Mouse (Mus musculus) induced T-regulatory cell, adult 2 months (primary cell): ENCODE data around the gene Sun3.

Experiments used
- DNase-seq: peaks from one replicate; pipeline ENCODE4 v3.0.0-alpha.2; 2012; ENCODE audit warnings: low read depth

The Sun3 gene

DNA sequence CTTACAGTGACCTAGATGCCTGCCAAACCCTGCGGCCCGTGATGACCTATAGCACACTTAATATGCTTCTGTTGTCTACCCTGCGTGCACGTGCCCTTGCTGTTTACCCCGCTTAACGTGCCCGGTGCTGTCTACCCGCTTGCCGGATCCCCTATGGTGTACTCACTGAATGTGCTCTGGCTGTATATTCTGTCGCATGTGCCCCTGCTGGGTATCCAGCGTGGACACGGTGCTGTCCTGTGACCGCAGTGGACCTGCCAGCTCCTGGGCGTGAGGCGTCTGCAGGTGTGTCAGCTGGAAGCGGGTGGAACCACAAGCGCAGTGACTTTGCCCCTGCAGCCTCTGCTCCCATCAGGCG, at the start of gene Sun3:
Gene Sun3 (minus strand): TSS at position 289 of the 358 bp plus-strand sequence.
- DNase-seq, result no peak

DNA sequence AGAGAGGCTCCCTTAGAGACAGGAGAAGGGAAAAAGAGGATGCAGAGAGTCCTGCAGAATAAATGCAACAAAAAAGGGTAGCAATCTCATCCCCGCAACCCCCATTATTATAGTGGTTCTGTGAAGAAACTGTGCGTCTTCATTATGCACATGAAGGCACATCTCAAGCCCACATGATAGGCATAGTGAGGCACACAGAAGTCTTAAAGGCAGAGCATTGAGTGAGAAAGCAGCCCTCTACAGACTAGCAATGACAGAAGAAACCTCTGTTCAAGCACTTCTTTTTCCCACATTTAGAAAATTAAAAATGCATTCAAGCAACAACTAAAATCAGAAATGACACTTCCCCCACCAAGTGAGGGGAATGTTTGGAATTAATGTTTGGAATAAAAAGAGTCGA, 27.7 kb upstream of the Sun3 start:
- DNase-seq, result no peak

DNA sequence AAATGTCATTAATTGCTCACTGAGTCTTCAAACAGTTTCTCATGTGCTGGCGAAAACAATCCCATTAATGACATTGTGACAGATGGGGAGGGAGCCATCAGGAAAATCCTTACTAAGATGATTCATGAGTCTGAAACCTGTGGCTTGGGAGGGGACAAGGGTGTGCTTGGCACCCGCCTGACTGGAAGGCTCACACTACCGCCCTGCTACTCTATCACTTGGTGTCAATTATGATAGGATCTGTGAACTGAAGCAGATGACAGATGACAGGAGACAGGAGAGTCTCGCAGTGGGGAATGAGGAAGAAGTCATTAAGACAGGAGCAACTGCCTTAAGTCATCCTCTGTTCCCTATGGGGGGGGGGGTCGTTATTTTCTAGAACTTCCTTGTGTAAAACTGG, 11.7 kb upstream of the Sun3 start:
- DNase-seq, result no peak

DNA sequence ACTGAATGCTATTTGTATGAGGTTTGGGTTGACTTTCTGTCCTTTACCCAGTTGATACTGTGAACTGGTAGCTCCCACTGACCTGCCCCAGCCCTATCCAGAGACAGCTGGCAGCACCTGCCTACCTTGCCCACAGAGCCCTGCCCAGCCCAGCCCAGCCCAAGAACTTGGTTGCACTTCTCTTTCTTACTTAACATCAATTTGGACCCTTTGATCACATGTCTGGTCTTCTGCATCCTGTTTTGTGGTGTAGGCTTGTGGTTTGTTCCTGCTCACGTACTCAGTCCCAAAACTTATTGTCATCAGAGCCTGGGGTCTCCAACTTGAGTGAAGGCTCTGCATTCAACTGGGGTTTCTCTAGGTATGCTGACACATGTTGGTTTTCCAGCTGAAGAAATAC, 11.2 kb upstream of the Sun3 start:
- peak; percentile 9 for DNase-seq

DNA sequence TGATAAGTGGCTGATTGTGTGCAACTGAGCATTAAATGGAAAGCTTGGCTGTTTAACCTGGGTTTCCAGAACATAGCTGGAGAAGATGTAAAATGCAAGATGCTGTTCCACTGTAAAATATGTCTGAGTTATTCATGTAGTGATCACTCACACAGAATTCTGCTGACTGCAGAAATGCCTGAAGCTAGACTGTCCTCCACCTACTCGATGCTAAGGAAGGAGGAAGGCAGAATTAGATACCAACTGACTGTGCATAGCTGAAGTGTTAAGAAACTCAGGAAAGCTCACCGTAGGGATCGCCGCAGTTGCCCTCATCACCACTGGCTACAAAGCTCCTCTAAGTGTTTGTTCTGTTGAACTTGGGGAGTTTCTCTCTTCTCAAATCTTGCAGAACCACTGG, 8.9 kb upstream of the Sun3 start:
- DNase-seq, result no peak

DNA sequence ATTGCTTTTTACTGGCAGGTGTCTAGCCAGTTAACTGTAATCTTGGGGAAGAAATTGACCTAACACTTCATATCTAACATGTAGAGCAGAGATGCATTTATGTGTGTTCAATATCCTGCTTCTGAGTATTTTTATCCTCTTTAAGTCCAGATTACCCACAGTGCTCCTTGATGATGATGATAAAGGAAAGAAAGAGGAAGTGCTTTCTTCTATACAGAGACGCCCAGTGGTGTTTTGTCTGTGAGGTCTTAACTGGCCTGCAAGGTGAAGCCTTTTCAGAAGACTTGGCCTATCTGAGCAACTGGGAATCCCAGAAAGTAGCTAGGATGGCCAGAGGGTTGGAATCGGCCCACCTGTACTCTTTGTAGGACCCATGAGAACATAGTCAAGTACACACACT, 8.1 kb upstream of the Sun3 start:
- no peak for DNase-seq

DNA sequence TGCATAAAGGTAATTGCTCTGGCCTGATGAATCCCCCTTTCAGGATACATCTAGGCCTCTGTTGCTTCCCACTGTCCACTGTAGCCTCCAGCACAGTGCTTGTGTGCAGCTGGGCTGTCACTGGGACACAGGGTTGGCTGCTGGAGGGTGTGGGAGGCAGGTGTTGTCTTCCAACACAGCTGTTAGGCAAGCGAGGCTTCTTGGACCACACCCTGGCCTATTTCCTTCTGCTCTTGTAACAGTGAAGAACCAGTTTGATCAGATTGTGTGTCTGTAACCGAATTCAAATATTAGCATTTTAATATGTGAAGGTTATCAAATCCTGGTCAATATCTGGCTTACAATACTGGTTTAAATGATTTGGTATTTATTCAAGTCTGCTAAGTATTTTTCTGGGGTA, 3.1 kb upstream of the Sun3 start:
- no peak for DNase-seq

DNA sequence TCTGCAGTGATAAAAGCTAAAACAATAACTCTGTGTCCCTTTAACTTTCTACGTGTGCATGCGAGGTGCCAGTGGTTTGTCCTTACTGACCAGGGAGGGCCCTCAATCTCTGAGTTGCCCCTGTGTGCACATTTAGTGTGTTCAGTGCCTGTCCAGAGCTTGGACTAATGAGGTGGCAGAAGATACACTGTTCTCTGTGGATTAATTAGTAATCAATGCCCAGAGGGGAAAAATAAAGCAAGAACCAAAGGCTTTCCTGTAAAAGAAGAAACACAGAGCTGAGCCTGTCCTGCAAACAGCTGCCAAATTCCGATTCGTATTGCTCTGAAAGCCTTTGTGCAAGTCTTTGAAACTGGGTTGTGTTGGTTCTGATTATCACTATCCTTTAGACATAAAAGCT, 1.4 kb upstream of the Sun3 start:
- no peak for DNase-seq

DNA sequence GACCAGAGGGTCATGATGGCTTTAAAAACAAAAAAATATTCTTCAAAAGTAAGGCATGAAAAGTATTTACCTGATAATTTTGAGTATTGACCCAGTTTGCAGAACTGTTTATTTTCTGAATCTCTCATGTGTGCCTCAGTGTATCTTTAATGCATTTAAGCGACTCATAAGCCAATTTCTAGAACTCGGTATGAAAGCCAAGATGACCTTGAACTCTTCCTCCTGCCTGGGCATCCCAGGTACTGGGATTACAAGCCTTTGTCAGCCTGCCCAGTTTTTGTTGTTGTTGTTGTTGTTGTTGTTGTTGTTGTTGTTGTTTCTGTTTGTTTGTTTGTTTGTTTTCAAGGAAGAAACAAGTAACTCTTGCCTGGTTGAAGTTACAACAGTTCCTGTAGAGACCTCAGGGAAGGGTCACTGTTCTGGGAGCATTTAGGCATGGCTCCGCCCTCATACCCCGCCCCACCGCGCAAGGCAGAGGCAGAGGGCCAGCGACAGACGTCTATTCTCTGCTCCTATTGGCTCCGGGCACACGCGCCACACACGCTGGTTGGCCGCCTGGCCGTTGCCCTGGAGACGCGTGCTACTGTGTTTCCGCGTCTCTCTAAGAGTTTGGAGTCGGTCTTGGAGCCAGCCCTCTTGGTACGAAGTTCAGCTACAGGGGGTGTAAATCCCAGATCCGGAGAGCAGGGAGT, 634 bp downstream of the Sun3 start, which contains the start of gene Gm11992:
Gene Gm11992 (plus strand): TSS at position 584 of the 692 bp plus-strand sequence.
- DNase-seq, result peak; percentile 69

DNA sequence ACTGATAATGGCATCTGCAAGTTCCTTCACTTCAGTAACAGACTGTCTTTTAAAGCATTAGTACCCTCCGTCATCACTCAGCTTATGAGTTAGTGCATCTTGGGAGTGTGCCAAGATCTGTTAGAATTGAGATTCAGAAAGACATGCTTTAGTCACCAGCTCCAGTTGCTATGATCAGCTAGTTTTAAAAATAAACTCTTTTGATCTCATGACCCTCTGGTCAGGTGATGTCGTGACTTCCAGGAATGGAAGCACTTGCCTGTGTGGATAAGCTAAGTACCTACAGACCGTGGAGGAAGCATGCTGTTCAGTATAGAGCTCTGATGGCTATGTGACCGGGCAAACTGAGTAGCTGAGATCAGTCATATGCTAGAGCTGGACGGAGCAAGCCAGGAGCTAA, 1.7 kb downstream of the Sun3 start:
- no peak for DNase-seq

DNA sequence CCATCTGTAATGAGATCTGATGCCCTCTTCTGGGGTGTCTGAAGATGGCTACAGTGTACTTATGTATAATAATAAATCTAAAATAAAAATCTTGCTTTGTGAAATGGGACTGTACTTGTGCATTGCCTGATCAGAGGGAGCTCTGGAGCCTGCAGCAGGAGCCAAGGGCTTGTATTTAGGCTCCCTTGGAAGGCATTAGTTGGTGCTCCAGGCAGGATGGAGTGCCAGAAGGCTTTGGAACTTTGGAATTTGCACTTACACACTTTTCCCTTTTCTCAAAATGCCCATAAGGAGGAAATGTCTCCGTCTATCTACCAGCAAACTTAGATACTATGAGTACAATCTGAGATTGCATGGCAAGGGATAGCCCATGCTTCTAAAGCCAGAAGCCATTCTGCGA, 2.2 kb downstream of the Sun3 start:
- DNase-seq, result no peak

DNA sequence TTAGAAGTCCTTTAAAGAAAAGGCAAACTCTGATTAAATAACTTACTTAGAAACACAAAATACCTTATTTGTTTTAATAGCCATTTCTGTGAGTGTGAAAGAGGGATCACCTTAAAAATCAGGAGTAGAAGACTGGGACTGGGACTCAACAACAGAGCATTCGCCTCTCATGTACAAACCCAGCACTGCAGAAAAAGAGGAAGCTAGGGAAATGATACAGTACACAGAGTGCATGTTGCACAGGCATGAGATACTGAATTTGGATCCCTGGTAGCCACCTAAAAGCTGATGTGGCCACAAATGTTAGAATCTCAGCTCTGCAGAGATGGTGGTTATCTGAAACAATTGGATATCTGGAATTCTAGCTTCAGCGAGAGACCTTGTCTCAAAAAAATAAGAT, 17.3 kb downstream of the Sun3 start:
- no peak for DNase-seq

DNA sequence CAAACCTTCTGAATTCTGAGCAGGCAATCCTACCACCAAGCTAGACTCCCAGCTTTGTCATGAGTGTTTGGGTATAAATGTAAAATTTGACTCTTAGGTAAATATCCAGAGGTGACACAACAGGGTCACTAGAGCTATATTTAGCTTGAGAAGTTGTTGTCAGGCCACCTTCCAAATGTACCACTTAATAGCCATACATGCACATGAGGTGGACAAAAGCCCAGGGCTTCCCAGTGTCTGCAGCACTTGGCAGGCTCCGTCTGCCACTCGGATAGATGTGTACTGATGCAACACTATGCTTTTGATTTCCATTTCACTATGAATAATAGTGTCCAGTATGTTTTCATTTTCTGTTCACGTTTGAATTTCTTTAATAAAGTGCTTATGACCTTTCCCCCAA, 23.6 kb downstream of the Sun3 start:
- no peak for DNase-seq

DNA sequence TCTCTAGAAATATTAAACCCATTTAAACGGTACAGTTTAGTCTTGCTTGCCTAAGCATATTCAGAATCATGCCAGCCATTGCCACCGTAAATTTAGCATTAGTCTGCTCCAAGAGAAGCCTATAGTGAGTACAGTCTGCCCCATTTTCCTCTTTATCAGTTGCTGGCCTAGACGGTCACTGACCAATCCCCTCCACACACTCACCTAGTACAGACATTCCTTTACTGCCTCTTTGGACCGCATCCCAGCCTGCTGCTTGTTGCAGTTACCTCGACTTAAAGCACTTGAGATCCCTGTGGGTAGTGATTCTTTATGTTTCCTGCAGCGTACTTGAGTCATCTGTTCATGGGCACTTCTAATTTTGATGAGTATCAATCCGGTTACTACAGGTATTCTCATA, 24.0 kb downstream of the Sun3 start:
- no peak for DNase-seq

DNA sequence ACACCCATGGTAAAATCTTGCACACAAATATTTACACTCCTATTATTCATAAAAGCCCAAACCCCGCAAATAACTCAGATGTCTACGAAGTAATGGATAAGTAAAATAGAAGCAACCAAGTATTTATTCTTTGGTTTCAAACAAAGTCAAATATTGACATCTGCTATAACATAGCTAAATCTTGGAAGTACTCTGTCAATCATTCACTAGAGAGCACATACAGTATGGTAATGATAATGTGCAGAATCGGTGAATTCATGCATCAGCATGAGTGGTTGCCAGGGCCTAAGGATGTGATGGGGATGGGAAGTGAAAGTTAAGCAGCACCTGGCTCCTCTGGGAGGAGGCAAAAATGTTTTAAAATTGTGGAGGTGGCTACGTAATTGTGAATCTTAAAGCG, 28.6 kb downstream of the Sun3 start:
- no peak for DNase-seq

DNA sequence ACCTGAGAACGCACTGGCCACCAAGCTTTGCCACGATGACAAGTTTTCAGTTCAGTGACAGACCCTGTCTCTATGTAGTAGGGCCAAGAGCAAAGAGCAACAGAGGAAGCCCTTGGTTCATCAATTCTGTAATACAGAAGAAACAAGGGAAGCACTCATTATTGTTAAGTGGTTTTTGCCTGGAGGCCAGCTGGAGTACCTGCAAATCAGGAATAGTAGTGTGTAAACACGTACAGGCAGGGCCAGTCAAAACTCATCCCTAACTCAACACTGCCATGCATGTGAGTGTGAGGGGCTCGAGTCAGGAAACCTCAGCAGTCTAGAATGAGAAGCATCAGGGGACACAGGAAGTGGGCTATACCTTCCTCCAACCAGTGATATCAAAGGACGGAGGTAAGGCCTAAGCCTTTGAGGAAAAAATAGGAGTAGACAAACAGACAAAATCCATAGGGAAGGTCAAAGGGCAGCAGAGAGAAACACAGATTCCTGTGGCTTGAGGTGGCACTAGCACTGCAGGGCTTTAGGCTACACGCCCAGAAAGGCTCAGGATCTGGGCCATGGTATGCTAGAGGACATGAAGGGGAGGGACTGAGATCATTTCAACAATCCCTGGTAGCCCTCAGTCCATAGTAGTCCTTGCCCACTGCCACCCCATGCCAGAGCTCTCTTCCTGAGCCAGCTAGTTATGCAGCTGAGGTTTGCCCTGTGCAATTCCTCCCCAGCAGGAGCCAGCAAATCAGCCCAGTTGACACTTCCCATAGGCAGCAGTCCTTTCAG, 30.1 kb downstream of the Sun3 start:
- DNase-seq, result no peak

DNA sequence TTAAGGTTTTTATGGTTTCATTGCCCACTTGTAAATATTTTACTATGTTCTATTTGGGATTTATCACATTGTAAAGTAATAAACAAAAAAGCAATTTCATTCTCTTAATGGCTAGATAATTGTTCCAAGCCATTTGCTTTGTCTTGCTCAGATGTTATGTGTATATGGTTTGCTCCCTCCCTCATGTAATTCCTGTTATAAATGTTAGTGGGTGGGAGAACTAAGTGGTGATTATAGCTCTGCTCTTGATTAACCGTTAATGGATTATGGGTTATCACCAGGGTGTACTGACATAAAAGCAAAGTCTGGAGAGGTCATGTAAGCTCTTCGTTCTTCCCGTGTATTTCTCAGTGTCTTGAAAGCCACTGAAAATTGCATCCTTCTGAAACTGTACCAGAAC, 34.1 kb downstream of the Sun3 start:
- DNase-seq, result no peak

DNA sequence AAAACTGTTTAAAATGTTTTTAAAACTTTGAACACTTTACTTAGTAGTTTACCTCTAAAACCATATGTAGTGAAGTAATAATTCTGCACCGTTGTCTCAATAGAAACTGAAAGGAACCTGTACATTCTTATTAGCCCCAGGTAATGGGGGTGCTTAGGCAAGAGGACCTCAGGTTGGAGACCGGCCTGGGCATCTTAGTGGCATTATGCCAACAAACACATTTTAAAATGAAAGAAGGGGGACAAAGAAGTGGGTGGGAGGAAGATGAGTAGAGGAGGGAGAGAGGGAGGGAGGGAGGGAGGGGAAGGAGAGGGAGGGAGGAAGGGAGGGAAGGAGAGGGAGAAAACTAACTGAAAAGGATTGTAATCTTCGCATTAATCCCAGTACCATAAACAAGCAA, 37.4 kb downstream of the Sun3 start:
- no peak for DNase-seq

DNA sequence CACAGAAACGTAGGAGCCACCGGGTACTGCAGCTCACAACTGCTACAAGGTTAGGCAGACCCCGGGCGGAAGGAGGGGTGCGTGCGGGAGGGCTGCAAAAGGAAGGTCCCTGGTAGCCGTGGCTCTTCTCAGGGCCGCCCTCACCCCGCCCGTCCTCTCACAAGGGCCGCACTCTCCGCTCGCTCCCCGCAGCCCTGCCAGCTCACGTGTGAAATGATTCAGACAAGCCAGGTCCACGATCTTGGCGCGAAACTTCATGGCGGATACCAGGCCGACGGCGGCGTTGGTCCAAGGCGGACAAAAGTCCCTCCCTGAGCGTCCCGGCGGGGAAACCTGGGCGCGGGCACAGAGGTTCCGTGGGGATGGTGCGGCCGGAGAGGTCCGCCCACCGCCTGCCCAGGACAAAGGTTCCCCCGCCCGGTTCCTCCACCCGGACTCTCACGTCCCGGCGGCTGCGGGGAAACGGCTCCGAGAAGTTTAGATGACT, 37.9 kb downstream of the Sun3 start, which contains the start of gene Hus1:
Gene Hus1 (minus strand): TSS at position 339 of the 487 bp plus-strand sequence.
- peak; percentile 77 for DNase-seq

DNA sequence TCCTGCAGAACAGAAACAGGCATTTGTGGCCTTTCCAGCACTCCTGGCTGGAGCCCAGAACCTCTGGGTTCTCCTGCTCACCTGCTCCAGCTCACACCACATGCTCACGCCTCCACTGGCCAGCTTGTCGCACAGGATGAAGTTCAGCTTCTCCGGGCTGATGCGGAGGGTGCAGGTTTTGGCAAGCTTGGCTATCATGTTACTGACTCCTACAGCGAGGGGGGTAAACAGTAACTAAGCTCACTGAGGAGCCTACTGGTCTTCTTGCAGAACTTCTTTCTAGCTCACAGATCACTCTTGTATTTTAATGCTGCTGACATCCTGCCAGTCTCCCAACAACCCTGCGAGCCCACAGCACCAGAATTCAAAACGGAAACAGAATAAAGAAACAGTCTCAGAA, 38.4 kb downstream of the Sun3 start:
- DNase-seq, result no peak

DNA sequence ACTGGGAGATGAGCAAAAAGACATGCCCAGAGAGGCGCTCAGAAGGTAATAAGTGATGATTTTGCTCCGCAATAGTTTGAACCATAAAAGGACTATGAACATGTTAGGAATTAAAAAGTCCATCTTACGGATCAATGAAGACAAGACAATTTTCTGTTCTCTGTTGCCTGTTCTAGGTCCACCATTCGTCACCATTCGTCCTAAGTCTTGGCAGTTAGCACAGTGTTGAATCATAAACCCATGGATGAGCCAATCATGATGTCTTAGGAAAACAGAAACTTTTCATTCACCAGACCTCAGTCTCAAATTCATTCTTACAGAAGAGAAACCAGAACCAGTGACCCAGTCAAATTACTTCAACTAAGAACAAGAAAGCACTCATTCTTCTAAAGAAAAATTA, 40.0 kb downstream of the Sun3 start:
- no peak for DNase-seq

DNA sequence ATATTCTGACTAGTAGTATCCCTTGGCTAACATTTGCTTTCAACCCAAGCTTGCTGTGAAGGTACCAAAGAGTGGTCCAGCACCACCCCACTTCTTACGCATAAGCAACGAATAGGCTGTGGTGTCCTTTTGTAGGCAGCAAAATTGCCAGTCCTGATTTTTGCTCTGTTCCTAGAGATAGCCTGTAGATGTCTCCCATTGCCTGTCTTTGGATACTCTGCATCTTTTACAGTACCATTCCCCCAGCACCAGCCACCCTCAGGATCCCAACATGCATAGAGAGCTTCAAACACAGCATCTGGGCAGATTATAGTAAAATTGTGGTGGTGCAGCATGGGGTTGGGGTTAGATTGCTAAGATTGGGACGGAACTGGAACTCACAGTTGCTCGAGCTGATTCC, 60.7 kb downstream of the Sun3 start:
- no peak for DNase-seq

DNA sequence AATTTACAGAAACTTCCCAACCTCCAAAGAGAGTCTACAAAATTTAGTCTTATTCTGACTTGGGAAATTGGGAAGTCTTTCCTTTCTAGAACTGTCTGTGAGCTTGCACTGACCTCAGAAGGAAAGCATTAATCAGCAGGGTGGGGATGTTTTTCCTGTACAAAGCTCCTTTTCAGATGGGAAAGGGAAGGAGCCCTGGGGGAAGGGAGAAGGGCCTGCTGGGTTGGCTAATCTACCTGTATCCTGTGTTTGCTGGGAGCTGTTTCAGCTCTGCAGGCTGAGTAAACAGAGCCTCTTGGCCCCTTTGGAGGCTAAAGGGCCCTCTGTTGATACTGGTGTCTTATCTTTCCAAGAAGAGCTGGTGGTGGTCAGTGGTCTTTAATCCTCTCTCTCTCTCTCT, 62.7 kb downstream of the Sun3 start:
- no peak for DNase-seq
